Mouse (Mus musculus) CD4-positive, CD25-positive, alpha-beta regulatory T cell, adult 2 months (primary cell): ENCODE measurements around the gene Zscan29.
A peak's percentile ranks its signal among the peaks of the same experiment; 100 is the strongest.
"Not testable (repeated sequence)": the region's sequence is repeated elsewhere in the genome, so short reads cannot be mapped to it uniquely, and the experiment has no call there.

ENCODE experiments used
- DNase-seq: peaks from one replicate; pipeline ENCODE4 v3.0.0-alpha.2; 2012; ENCODE audit warnings: low read depth, low spot score

Gene Zscan29

GRCm38 (mm10) chr2:121137371-121137770 is 33.6 kb downstream of the Zscan29 start:
- DNase-seq, result peak; percentile 15

GRCm38 (mm10) chr2:121132822-121133221 is 38.1 kb downstream of the Zscan29 start:
- DNase-seq, result no peak

- DNase-seq, result no peak
Observed at GRCm38 (mm10) chr2:121128865-121129620, 41.9 kb downstream of the Zscan29 start.

GRCm38 (mm10) chr2:121127536-121127935 is 43.4 kb downstream of the Zscan29 start:
- no peak for DNase-seq

DNA sequence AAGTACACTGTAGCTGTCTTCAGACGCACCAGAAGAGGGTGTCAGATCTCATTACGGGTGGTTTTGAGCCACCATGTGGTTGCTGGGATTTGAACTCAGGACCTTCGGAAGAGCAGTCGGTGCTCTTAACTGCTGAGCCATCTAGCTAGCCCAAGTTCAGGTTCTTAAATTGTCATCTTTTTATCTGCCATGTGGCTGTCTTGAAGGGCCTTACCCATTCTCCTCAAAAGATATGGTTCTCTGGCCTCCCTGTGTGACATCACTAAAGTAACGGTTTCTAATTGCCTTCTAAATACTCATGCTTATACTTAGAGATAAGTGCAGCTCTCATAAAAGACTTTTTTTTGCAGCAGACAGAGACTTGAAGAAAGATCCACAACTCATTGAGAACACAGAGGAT is 44.6 kb downstream of the Zscan29 start:
- not testable (repeated sequence) for DNase-seq

GRCm38 (mm10) chr2:121119260-121119659 is 51.7 kb downstream of the Zscan29 start:
- DNase-seq, result no peak

DNA sequence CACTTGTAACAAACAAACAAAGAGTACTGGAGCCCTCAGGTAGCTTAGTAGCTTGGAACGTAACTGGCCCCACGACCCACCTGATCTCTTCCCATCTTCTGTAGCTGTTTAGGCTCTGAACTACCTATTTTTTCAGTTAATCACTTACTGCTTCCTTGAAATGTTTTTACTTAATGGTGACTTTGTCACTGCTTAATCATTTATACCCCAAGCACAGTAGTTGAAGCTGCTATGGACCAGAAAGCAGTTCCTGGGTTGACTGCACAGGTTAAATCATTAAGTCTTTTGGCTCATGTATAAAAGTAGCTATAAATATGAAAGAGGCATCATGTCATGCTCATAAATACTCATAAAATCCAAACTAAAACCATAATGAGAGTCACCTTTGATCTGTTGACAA is 55.5 kb downstream of the Zscan29 start:
- no peak for DNase-seq

- no peak for DNase-seq
Observed at GRCm38 (mm10) chr2:121109695-121110094, 61.2 kb downstream of the Zscan29 start, which contains the start of gene Tgm7. Gene Tgm7, minus strand, starts transcription at chr2:121109795.
